Mouse (Mus musculus) myocyte (in vitro differentiated cells): ENCODE data around the gene Klrd1.

ENCODE experiments used
- CEBPB ChIP-seq: IDR thresholded peaks from 2 replicates; pipeline ENCODE4 v1.6.1; 2011; ENCODE audit warnings: mild to moderate bottlenecking, moderate library complexity; ENCODE audit not compliant: poor library complexity, insufficient read depth, severe bottlenecking
- E2F4 ChIP-seq: IDR thresholded peaks from one replicate; pipeline ENCODE4 v1.6.1; 2011; ENCODE audit warnings: mild to moderate bottlenecking, control low read depth, moderate library complexity; ENCODE audit not compliant: insufficient read depth
- MAX ChIP-seq: IDR thresholded peaks from one replicate; pipeline ENCODE4 v1.6.1; 2011; ENCODE audit warnings: low read depth, mild to moderate bottlenecking, control low read depth
- MYOD1 ChIP-seq, 3 experiments: IDR thresholded peaks; one replicate each; pipeline ENCODE4 v1.6.1; 2011; ENCODE audit warnings: control low read depth in 2 of 3, low read depth in 2 of 3, mild to moderate bottlenecking in 2 of 3, moderate library complexity in 1 of 3; ENCODE audit not compliant: insufficient read length in 2 of 3, control insufficient read depth in 1 of 3
- MYOG ChIP-seq, 3 experiments: IDR thresholded peaks; one replicate each; pipeline ENCODE4 v1.6.1; 2011; ENCODE audit warnings: control low read depth in 2 of 3, low read depth in 2 of 3, mild to moderate bottlenecking in 2 of 3; ENCODE audit not compliant: insufficient read length in 2 of 3, control insufficient read depth in 1 of 3, insufficient read depth in 1 of 3
- POLR2A ChIP-seq: IDR thresholded peaks from one replicate; pipeline ENCODE4 v1.6.1; 2011; ENCODE audit warnings: low read depth, mild to moderate bottlenecking, control low read depth, moderate library complexity; ENCODE audit not compliant: insufficient read length
- POLR2AphosphoS2 ChIP-seq: IDR thresholded peaks from one replicate; pipeline ENCODE4 v1.6.1; 2011; ENCODE audit warnings: low read depth, control low read depth; ENCODE audit not compliant: insufficient read length
- REST ChIP-seq: IDR thresholded peaks from one replicate; pipeline ENCODE4 v1.6.1; 2011; ENCODE audit warnings: mild to moderate bottlenecking, control low read depth, moderate library complexity; ENCODE audit not compliant: insufficient read depth, insufficient read length
- SRF ChIP-seq: IDR thresholded peaks from one replicate; pipeline ENCODE4 v1.6.1; 2011; ENCODE audit warnings: low read depth; ENCODE audit not compliant: control insufficient read depth, insufficient read length
- TCF12 ChIP-seq: IDR thresholded peaks from one replicate; pipeline ENCODE4 v1.6.1; 2011; ENCODE audit warnings: mild to moderate bottlenecking, control low read depth; ENCODE audit not compliant: poor library complexity, insufficient read depth, severe bottlenecking
- TCF3 ChIP-seq: IDR thresholded peaks from one replicate; pipeline ENCODE4 v1.6.1; 2011; ENCODE audit warnings: low read depth, control low read depth; ENCODE audit not compliant: insufficient read length
- USF1 ChIP-seq: IDR thresholded peaks from one replicate; pipeline ENCODE4 v1.6.1; 2011; ENCODE audit warnings: low read depth, mild to moderate bottlenecking, control low read depth, moderate library complexity

DNA sequence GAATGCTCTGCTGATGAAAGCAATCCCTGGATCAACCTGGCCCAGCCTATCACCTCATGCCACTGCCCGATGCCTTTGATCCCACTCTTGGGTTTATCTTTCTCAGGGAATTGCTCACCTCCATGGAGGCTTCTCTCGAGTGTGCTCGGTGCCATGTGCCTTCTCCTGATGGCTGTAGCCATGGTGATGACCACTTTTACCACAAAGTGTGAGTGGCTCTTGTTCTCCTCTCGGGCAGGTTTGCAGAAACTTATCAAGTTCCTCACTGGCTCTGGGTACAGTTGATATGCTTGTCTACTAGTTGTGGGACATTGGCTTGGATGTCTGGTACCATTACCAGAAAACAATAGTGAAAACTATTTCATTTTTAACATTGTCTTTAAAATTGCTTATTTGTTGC, 9.7 kb upstream of the Klrd1 start:
- TF ChIP-seq POLR2A = no peak
- TF ChIP-seq CEBPB = no peak
- no peak for TF ChIP-seq POLR2AphosphoS2
- no peak for TF ChIP-seq USF1
- no peak for TF ChIP-seq TCF12
- TF ChIP-seq MAX = no peak
- no peak for TF ChIP-seq SRF
- no peak for TF ChIP-seq REST
- no peak for TF ChIP-seq MYOG (IDR thresholded peaks at IDR 0.05; ENCODE audit: control insufficient read depth in 1 of 3, insufficient read depth in 1 of 3, insufficient read length in 2 of 3, low read depth in 2 of 3)
- TF ChIP-seq E2F4 = no peak
- TF ChIP-seq MYOD1 (IDR thresholded peaks at IDR 0.05; ENCODE audit: control insufficient read depth in 1 of 3, insufficient read length in 2 of 3, low read depth in 2 of 3) = no peak
- no peak for TF ChIP-seq TCF3
